Mouse (Mus musculus): ENCODE measurements around the gene Cebpe.

The Cebpe gene

DNA sequence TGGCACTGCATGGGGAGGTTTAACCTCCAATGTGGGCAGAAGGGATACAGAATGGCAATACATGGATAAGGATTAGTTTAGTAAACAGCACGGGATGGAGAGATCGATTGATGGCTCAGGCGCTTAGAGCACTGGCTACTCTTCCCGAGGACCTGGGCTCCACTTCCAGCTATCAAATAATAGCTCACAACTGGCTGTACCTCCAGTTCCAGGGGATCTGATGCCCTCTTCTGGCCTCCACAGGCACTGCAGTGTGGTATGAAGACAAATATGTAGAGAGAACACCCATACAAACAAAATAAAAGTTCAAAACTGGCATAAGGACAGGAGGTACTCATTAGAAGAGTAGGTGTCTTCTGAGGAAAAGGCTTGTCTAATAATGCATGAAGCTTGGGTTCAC, 42.6 kb downstream of the Cebpe start:
- peak; percentile 55 to 65 for DNase-seq

DNA sequence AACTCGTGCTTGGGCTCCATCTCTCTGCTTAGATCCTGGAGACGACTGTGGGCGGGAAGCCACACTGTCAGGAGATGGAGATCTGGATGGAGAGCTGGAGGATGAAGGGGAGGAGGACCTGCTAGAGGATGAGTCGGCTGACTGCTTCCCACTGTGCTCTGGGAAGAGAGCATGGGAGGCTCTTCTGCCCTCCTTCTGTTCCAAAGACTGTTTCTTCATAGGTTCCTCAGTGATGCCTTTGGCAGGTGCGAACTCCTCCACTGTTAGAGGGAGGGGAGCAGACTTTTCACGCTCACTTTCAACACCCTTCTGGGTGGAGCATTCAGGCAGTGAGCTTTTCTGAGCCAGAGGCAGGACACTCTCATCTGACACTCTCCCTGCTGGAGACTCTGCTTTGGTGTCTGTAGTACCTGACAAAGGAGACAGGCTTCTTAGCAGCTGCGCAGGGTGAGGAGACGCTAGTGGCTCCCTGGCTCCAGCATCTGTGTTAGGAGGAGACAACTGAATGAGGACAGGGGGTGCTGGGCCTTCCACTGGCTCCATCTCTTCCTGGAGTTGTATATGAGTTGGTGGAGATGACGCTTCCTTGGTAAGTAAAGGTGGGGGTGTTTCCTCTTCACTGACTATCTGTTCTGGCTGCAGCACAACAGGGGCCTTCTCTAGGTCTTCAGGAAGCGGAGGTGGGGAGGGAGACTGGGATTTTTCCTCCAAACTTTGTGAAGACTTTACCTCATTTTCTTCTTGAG, 47.3 kb downstream of the Cebpe start:
- DNase-seq, result no peak

Data from cerebellum, postnatal 10 days (tissue).